Mouse (Mus musculus): ENCODE data around the gene Gng3.
A peak's percentile ranks its signal among the peaks of the same experiment; 100 is the strongest.

Gng3 gene

GRCm38 (mm10) chr19:8844371-8845129 lies 5.6 kb upstream of the Gng3 start:
- DNase-seq: peak; percentile 89 to 94

- no peak for DNase-seq
Observed at GRCm38 (mm10) chr19:8842961-8843360, 4.0 kb upstream of the Gng3 start.

GRCm38 (mm10) chr19:8841012-8841411 lies 2.0 kb upstream of the Gng3 start:
- DNase-seq: peak; percentile 57 to 62

- peak; percentile 87 to 88 for DNase-seq
Observed at GRCm38 (mm10) chr19:8839908-8840791, 1.2 kb upstream of the Gng3 start.

GRCm38 (mm10) chr19:8838041-8838730 lies 808 bp downstream of the Gng3 start:
- peak; percentile 77 to 84 for DNase-seq

GRCm38 (mm10) chr19:8837251-8837791 lies 1.7 kb downstream of the Gng3 start, which contains the start of gene Bscl2:
TSS of gene Bscl2 (plus strand) at chr19:8837467.
- peak; percentile 89 to 92 for DNase-seq

GRCm38 (mm10) chr19:8836327-8836726 lies 2.7 kb downstream of the Gng3 start:
- peak in 1 of 2 experiments; percentile 26 for DNase-seq

GRCm38 (mm10) chr19:8832971-8833370 lies 6.0 kb downstream of the Gng3 start:
- no peak for DNase-seq

- DNase-seq: peak; percentile 38 to 58
Observed at GRCm38 (mm10) chr19:8831262-8831661, 7.7 kb downstream of the Gng3 start.

- DNase-seq: peak; percentile 64 to 68
Observed at GRCm38 (mm10) chr19:8830664-8831063, 8.3 kb downstream of the Gng3 start.

GRCm38 (mm10) chr19:8829660-8830059 lies 9.3 kb downstream of the Gng3 start, which contains the start of gene AC129217.1:
TSS of gene AC129217.1 (plus strand) at chr19:8829773.
- DNase-seq: no peak

GRCm38 (mm10) chr19:8822696-8823095 lies 16.3 kb downstream of the Gng3 start:
- peak; percentile 79 to 83 for DNase-seq

- DNase-seq: no peak
Observed at GRCm38 (mm10) chr19:8821146-8821545, 17.8 kb downstream of the Gng3 start.

- DNase-seq: peak in 1 of 2 experiments; percentile 68
Observed at GRCm38 (mm10) chr19:8820424-8820956, 18.5 kb downstream of the Gng3 start.

GRCm38 (mm10) chr19:8819596-8820423 lies 19.2 kb downstream of the Gng3 start, which contains the start of gene Hnrnpul2:
TSS of gene Hnrnpul2 (plus strand) at chr19:8820010.
- peak; percentile 99 for DNase-seq

- peak; percentile 97 to 98 for DNase-seq
Observed at GRCm38 (mm10) chr19:8818801-8819595, 20.0 kb downstream of the Gng3 start, which contains the start of gene Ttc9c. TSS of gene Ttc9c (minus strand) at chr19:8819333.

GRCm38 (mm10) chr19:8818301-8818798 lies 20.6 kb downstream of the Gng3 start:
- no peak for DNase-seq

GRCm38 (mm10) chr19:8817001-8817400 lies 22.0 kb downstream of the Gng3 start:
- DNase-seq: no peak

- peak; percentile 62 for DNase-seq
Observed at GRCm38 (mm10) chr19:8815812-8816211, 23.2 kb downstream of the Gng3 start.

- no peak for DNase-seq
Observed at GRCm38 (mm10) chr19:8806810-8807209, 32.2 kb downstream of the Gng3 start.

Measured in cerebellum, postnatal 10 days (tissue).